Mouse (Mus musculus): ENCODE measurements around the gene Scube3. TPM values are rescaled to one million over a fixed set of nuclear protein-coding genes. Genes with fewer than 3 reads are reported as not detected.
"Not testable (repeated sequence)": the region's sequence is repeated elsewhere in the genome, so short reads cannot be mapped to it uniquely, and the experiment has no call there.

Scube3 gene
- polyA plus RNA-seq, 1 experiment: not detected

DNA sequence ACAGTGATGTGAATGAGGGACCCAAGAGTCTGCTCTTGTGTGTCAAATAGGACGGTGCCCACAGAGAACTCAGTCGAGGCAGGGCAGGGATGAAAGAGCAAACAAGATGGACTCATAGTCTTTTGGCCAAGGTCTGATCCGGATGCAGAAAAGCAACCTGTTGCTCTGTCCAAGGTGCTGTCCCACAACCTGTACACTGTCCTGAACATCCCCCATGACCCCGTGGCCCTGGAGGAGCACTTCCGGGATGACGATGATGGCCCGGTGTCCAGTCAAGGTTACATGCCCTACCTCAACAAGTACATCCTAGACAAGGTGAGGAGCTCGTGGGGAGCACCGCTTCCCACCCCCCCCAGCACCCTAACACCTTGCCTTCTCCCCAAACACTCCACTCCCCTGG is 74.8 kb downstream of the Scube3 start:
- TF ChIP-seq POLR2A (IDR thresholded peaks at IDR 0.05; ENCODE audit: insufficient read depth, low read depth, low read length) (no peak), CTCF (IDR thresholded peaks at IDR 0.05; ENCODE audit: insufficient read depth, low read depth, low read length) (no peak)
- H3K4me3 ChIP-seq (ENCODE audit: insufficient read depth, low read depth, low read length): no peak overlapping the region
- WGBS: 88% methylated on average over 9 of the region's 9 CpGs
- no peak overlapping the region for H3K27ac ChIP-seq (ENCODE audit: insufficient read depth, low read depth, low read length)
- H3K4me1 ChIP-seq (ENCODE audit: control insufficient read depth, insufficient read depth, low read length): peaks cover 27% of the 10 kb centered on the region

DNA sequence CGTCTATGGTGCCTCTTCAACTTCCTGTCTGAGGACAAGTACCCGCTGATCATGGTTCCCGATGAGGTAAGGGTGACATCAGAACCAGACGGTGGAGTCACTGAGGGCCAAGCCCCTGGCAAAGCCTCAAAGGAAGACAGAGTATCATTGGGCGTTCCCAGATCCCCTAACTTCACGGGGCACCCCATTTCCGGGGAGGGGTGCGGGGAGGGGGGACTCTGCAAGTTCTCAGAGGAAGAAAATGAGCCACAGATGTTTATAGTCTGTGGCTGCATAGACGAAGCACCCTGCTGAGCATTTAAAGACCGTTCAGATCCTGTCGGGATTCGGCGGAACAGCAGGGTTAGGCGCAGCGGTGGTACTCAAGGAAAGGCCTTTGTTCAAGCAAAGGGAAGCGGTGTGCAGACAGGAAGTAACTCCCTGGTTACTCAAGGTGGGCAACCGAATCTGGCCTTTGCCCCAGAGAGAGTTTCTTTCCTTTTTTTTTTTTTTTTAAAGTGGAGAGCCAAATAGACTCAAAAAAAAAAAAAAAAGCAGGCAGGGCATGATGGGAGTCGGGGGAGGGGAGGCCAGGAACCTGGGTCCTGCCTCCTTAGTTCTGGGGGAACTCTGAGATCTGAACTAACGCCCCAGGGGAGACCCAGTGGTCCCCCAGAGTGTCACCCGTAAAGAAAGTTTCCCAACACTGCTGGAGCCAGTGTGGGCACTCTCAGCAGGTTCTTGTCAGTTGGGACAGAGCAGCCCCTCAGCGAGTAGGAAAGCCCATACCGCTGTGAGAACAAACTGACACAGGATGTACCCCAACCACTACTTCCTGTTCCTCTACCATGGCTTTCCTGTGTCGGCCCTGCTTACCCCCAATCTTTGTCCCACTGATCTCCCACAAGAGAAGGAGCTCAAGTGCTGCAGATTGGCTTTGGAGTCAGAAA is 76.0 kb downstream of the Scube3 start:
- Histone ChIP-seq H3K4me3 (ENCODE audit: insufficient read depth, low read depth, low read length) (no peak overlapping the region), H3K27ac (ENCODE audit: insufficient read depth, low read depth, low read length) (peak overlapping the region; percentile 25; the same call in 1 of the 2 replicates), H3K4me1 (ENCODE audit: control insufficient read depth, insufficient read depth, low read length) (peaks cover 17% of the 10 kb centered on the region)
- 29% methylated on average over 23 of the region's 23 CpGs for whole genome bisulfite sequencing
- no peak for TF ChIP-seq CTCF (IDR thresholded peaks at IDR 0.05; ENCODE audit: insufficient read depth, low read depth, low read length)
- TF ChIP-seq POLR2A (IDR thresholded peaks at IDR 0.05; ENCODE audit: insufficient read depth, low read depth, low read length): no peak

DNA sequence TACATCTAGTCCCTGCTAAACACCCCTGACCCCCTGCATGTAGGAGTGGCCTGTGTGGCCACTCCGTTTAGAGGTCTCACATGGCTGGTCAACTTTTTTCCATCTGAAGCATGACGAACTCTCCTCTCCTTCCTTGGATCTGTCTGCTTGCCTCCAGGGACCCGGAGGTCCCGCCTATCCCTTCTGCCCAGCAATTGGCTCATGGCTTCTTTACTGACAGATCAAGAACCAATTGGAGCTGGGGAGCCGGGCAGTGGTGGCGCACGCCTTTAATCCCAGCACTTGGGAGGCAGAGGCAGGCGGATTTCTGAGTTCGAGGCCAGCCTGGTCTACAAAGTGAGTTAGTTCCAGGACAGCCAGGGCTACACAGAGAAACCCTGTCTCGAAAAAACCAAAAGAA is 80.5 kb downstream of the Scube3 start:
- H3K27ac ChIP-seq (ENCODE audit: insufficient read depth, low read depth, low read length); H3K4me3 ChIP-seq (ENCODE audit: insufficient read depth, low read depth, low read length): not testable (repeated sequence)
- 95% methylated on average over 10 of the region's 10 CpGs for WGBS
- peaks cover 23% of the 10 kb centered on the region for H3K4me1 ChIP-seq (ENCODE audit: control insufficient read depth, insufficient read depth, low read length)

- H3K4me1 ChIP-seq (ENCODE audit: control insufficient read depth, insufficient read depth, low read length): peaks cover 13% of the 10 kb centered on the region
- under 1% methylated on average over 46 of the region's 46 CpGs for WGBS
- peak overlapping the region; percentile 61 for H3K4me3 ChIP-seq (ENCODE audit: insufficient read depth, low read depth, low read length)
- TF ChIP-seq CTCF (IDR thresholded peaks at IDR 0.05; ENCODE audit: insufficient read depth, low read depth, low read length): no peak
- H3K27ac ChIP-seq (ENCODE audit: insufficient read depth, low read depth, low read length): peak overlapping the region; percentile 74
Measured at GRCm38 (mm10) chr17:28223561-28224391, 81.8 kb downstream of the Scube3 start.

Other genes starting within 250 kb of the Scube3 start
- not detected in 2 replicates for gene Anks1, start 232.8 kb upstream of the Scube3 start, polyA plus RNA-seq (2012; ENCODE audit: insufficient read depth, insufficient read length, low replicate concordance, missing spikeins)
- not detected in 2 replicates for gene Taf11, start 232.3 kb upstream of the Scube3 start, polyA plus RNA-seq (2012; ENCODE audit: insufficient read depth, insufficient read length, low replicate concordance, missing spikeins)
- gene Tcp11, start 61.5 kb upstream of the Scube3 start, polyA plus RNA-seq (2012; ENCODE audit: insufficient read depth, insufficient read length, low replicate concordance, missing spikeins): not detected in 2 replicates
- gene Zfp523, start 35.0 kb downstream of the Scube3 start, polyA plus RNA-seq (2012; ENCODE audit: insufficient read depth, insufficient read length, low replicate concordance, missing spikeins): not detected in 2 replicates
- not detected in 2 replicates for gene Def6, start 65.6 kb downstream of the Scube3 start, polyA plus RNA-seq (2012; ENCODE audit: insufficient read depth, insufficient read length, low replicate concordance, missing spikeins)
- not detected in 2 replicates for gene Ppard, start 90.6 kb downstream of the Scube3 start, polyA plus RNA-seq (2012; ENCODE audit: insufficient read depth, insufficient read length, low replicate concordance, missing spikeins)
- gene Fance, start 171.4 kb downstream of the Scube3 start, polyA plus RNA-seq (2012; ENCODE audit: insufficient read depth, insufficient read length, low replicate concordance, missing spikeins): not detected in 2 replicates
- 1,471 TPM in 1 of 2 replicates, not detected in the other for gene Rpl10a, start 186.3 kb downstream of the Scube3 start, polyA plus RNA-seq (2012; ENCODE audit: insufficient read depth, insufficient read length, low replicate concordance, missing spikeins)
- gene Tead3, start 208.7 kb downstream of the Scube3 start, polyA plus RNA-seq (2012; ENCODE audit: insufficient read depth, insufficient read length, low replicate concordance, missing spikeins): not detected in 2 replicates
- gene Tulp1, start 223.1 kb downstream of the Scube3 start, polyA plus RNA-seq (2012; ENCODE audit: insufficient read depth, insufficient read length, low replicate concordance, missing spikeins): not detected in 2 replicates